ENCODE assay signal across 7 mouse cellular contexts in genomic region chr8:20557609-20558008, GRCm38 (mm10). TPM values are rescaled to one million over a fixed set of nuclear protein-coding genes. Genes with fewer than 3 reads are reported as not detected.
DNase-seq lines count a peak whose midpoint lies in the region; ATAC-seq lines count a peak whose summit lies in the region.
"Not testable (repeated sequence)": the region's sequence is repeated elsewhere in the genome, so short reads cannot be mapped to it uniquely, and the experiment has no call there.

No protein-coding gene starts in this region.

- H3K9me3 ChIP-seq in forebrain, embryonic 15.5 days; kidney, embryonic 16.5 days (ENCODE audit: low read length); liver, embryonic 11.5 days (ENCODE audit: control insufficient read depth, low read length); midbrain, embryonic 14.5 days (ENCODE audit: control insufficient read depth, low read length): not testable (repeated sequence)

- not testable (repeated sequence) for H3K27ac ChIP-seq in forebrain, embryonic 15.5 days (replicated peaks); kidney, embryonic 16.5 days (ENCODE audit: low read length); liver, embryonic 11.5 days (ENCODE audit: low read depth, low read length); midbrain, embryonic 14.5 days (replicated peaks; ENCODE audit: low read depth, low read length)

- intact Hi-C loops in heart, postnatal 10 days (cut with DNase I) = not testable (repeated sequence)

- H3K4me3 ChIP-seq in forebrain, embryonic 15.5 days = peak overlapping the region; percentile 32
- H3K4me3 ChIP-seq in kidney, embryonic 16.5 days (ENCODE audit: low read length) = peak overlapping the region; percentile 29; the same call in 1 of the 2 replicates
- H3K4me3 ChIP-seq in liver, embryonic 11.5 days (ENCODE audit: low read depth, low read length) = peak overlapping the region; percentile 20; the same call in 1 of the 2 replicates
- not testable (repeated sequence) for H3K4me3 ChIP-seq in midbrain, embryonic 14.5 days (replicated peaks; ENCODE audit: low read depth, low read length)

- 45% methylated on average over 47 of the region's 47 CpGs for WGBS in forebrain, embryonic 15.5 days
- 51% methylated on average over 26 of the region's 47 CpGs for WGBS in kidney, embryonic 16.5 days
- WGBS in liver, embryonic 11.5 days = 47% methylated on average over 38 of the region's 47 CpGs
- 55% methylated on average over 45 of the region's 47 CpGs for WGBS in midbrain, embryonic 14.5 days

- peak; percentile 41 to 60 for DNase-seq in cerebellum, adult 18-20 months
- peak; percentile 52 to 56 for DNase-seq in heart, postnatal 10 days
- not testable (repeated sequence) for DNase-seq in liver, embryonic 11.5 days (ENCODE audit: low spot score); midbrain, embryonic 14.5 days
- peak; percentile 19 to 43 for DNase-seq in spleen, postnatal 10 days (ENCODE audit: low spot score in 2 of 2)

- not testable (repeated sequence) for H3K9ac ChIP-seq in forebrain, embryonic 15.5 days (replicated peaks); kidney, embryonic 16.5 days (replicated peaks; ENCODE audit: low read length); liver, embryonic 11.5 days (ENCODE audit: low read depth, low read length); midbrain, embryonic 14.5 days (replicated peaks; ENCODE audit: low read length)

- peak; percentile 98 for ATAC-seq in forebrain, embryonic 15.5 days (replicated peaks)
- peak; percentile 98 for ATAC-seq in kidney, embryonic 16.5 days (ENCODE audit: low FRiP score, low TSS enrichment)
- ATAC-seq in liver, embryonic 11.5 days (replicated peaks; ENCODE audit: low FRiP score) = peak; percentile 98
- ATAC-seq in midbrain, embryonic 14.5 days (ENCODE audit: low FRiP score, low TSS enrichment) = peak; percentile 95

- H3K4me2 ChIP-seq in forebrain, embryonic 15.5 days (replicated peaks) = peak overlapping the region; percentile 26
- H3K4me2 ChIP-seq in kidney, embryonic 16.5 days (replicated peaks; ENCODE audit: low read depth, low read length) = peak overlapping the region; percentile 29
- 0 out of 2 replicates have a peak overlapping the region, but pooled peaks have one; percentile 39 for H3K4me2 ChIP-seq in liver, embryonic 11.5 days
- peak overlapping the region; percentile 34 for H3K4me2 ChIP-seq in midbrain, embryonic 14.5 days (ENCODE audit: low read length)

- not testable (repeated sequence) for H3K4me1 ChIP-seq in forebrain, embryonic 15.5 days; kidney, embryonic 16.5 days (ENCODE audit: insufficient read depth, low read length); liver, embryonic 11.5 days (replicated peaks; ENCODE audit: control insufficient read depth, insufficient read depth, low read length); midbrain, embryonic 14.5 days (ENCODE audit: control insufficient read depth, insufficient read depth, low read length)

- H3K36me3 ChIP-seq in forebrain, embryonic 15.5 days; kidney, embryonic 16.5 days (ENCODE audit: insufficient read depth, low read length); liver, embryonic 11.5 days (ENCODE audit: control insufficient read depth, insufficient read depth, low read length); midbrain, embryonic 14.5 days (ENCODE audit: control insufficient read depth, insufficient read depth, low read length): not testable (repeated sequence)

- H3K27me3 ChIP-seq in forebrain, embryonic 15.5 days; kidney, embryonic 16.5 days (ENCODE audit: insufficient read depth, low read length); liver, embryonic 11.5 days (replicated peaks; ENCODE audit: control insufficient read depth, insufficient read depth, low read length); midbrain, embryonic 14.5 days (ENCODE audit: control insufficient read depth, insufficient read depth, low read length): not testable (repeated sequence)

RNA-seq across cellular contexts. Expression of gene Gm21119, which starts 57.1 kb away (rescaled TPM):
- polyA plus RNA-seq in forebrain, embryonic 15.5 days (2015; fragmentation: Nextera tagmentation; extraction: Ambion mirVana) = 0.19 TPM in 1 of 2 replicates, not detected in the other
- total RNA-seq in heart, postnatal 10 days (2021) = under 1 TPM; 0.47 to 0.96 TPM
- polyA plus RNA-seq in kidney, embryonic 16.5 days (2015; fragmentation: Nextera tagmentation; extraction: Ambion mirVana) = not detected in 2 replicates
- polyA plus RNA-seq in liver, embryonic 11.5 days (2014; fragmentation: Nextera tagmentation; extraction: Ambion mirVana) = not detected in 2 replicates
- 0.12 TPM in 1 of 2 replicates, not detected in the other for polyA plus RNA-seq in midbrain, embryonic 14.5 days (2014; fragmentation: Nextera tagmentation; extraction: Ambion mirVana)
